Mouse (Mus musculus) intestine, embryonic 15.5 days (tissue): ENCODE measurements around the gene Mvb12a. TPM values are rescaled to one million over a fixed set of nuclear protein-coding genes. Genes with fewer than 3 reads are reported as not detected.

Source experiments
- ATAC-seq: fragments of 200-750 bp; cut with Nextera tagmentation; 2 replicates; pipeline ENCODE4 v1.8.0; 2017; ENCODE audit warnings: moderate TSS enrichment, moderate library complexity
- H3K27ac ChIP-seq: fragments of 300-500 bp; sonication (generic); 2 replicates; pipeline ENCODE4 v1.5.1; 2015; ENCODE audit warnings: mild to moderate bottlenecking, inconsistent platforms
- H3K27me3 ChIP-seq: fragments of 300-500 bp; sonication (generic); replicated peaks from 2 replicates; pipeline ENCODE4 v1.6.1; 2015; ENCODE audit warnings: inconsistent platforms
- H3K36me3 ChIP-seq: fragments of 300-500 bp; sonication (generic); 2 replicates; pipeline ENCODE4 v1.6.1; 2015; ENCODE audit warnings: inconsistent platforms
- H3K4me1 ChIP-seq: fragments of 300-500 bp; sonication (generic); replicated peaks from 2 replicates; pipeline ENCODE4 v1.6.1; 2015; ENCODE audit warnings: inconsistent platforms
- H3K4me2 ChIP-seq: fragments of 300-500 bp; sonication (generic); replicated peaks from 2 replicates; pipeline ENCODE4 v1.6.1; 2015; ENCODE audit warnings: mild to moderate bottlenecking, inconsistent platforms
- H3K4me3 ChIP-seq: fragments of 300-500 bp; sonication (generic); replicated peaks from 2 replicates; pipeline ENCODE4 v1.5.1; 2015; ENCODE audit warnings: inconsistent platforms
- H3K9ac ChIP-seq: fragments of 300-500 bp; sonication (generic); 2 replicates; pipeline ENCODE4 v1.6.1; 2015; ENCODE audit warnings: inconsistent platforms
- H3K9me3 ChIP-seq: fragments of 300-500 bp; sonication (generic); 2 replicates; pipeline ENCODE4 v1.6.1; 2016; ENCODE audit warnings: inconsistent platforms
- WGBS: fragments of 180-500 bp; shearing (Covaris S2); methylation state at CpG from one replicate; pipeline ENCODE4 v1.1.7; 2015; 5-methylcytosine and 5-hydroxymethylcytosine counted together
- polyA plus RNA-seq: library from polyadenylated mRNA; unstranded; fragments of >200 nt; fragmentation: Nextera tagmentation; extraction: Ambion mirVana; gene quantifications from 2 replicates; pipeline ENCODE4 v1.2.1, GENCODE M21; 2015

Gene Mvb12a
- polyA plus RNA-seq, 1 experiment from 2014 or later, result 103 TPM

- no peaks in the 10 kb centered on the region for H3K36me3 ChIP-seq
- peak overlapping the region; percentile 66 for H3K4me3 ChIP-seq
- H3K4me1 ChIP-seq, result peaks cover 18% of the 10 kb centered on the region
- no peaks in the 10 kb centered on the region for H3K9me3 ChIP-seq
- peak overlapping the region; percentile 84 for H3K4me2 ChIP-seq
- H3K9ac ChIP-seq, result peak overlapping the region; percentile 54; the same call in 1 of the 2 replicates
- no peaks in the 10 kb centered on the region; the same call in 1 of the 2 replicates for H3K27me3 ChIP-seq
- peak overlapping the region; percentile 81; the same call in 1 of the 2 replicates for H3K27ac ChIP-seq
- ATAC-seq, result no peak
- 23% methylated on average over 6 of the region's 6 CpGs for WGBS
These were observed 26.2 kb downstream of the Mvb12a start for GRCm38 (mm10) chr8:71568941-71569340.

- peak overlapping the region; percentile 54 for H3K9ac ChIP-seq
- H3K9me3 ChIP-seq, result no peaks in the 10 kb centered on the region
- 1% methylated on average over 51 of the region's 51 CpGs for WGBS
- peaks cover 18% of the 10 kb centered on the region for H3K4me1 ChIP-seq
- H3K4me3 ChIP-seq, result peak overlapping the region; percentile 66
- H3K4me2 ChIP-seq, result peak overlapping the region; percentile 84
- H3K36me3 ChIP-seq, result no peaks in the 10 kb centered on the region
- ATAC-seq, result peak; percentile 88
- H3K27ac ChIP-seq, result peak overlapping the region; percentile 81
- no peaks in the 10 kb centered on the region; the same call in 1 of the 2 replicates for H3K27me3 ChIP-seq
These were observed 26.9 kb downstream of the Mvb12a start for GRCm38 (mm10) chr8:71569366-71570290.

GRCm38 (mm10) chr8:71570291-71570954 is 27.7 kb downstream of the Mvb12a start:
- Histone ChIP-seq H3K4me1 (peaks cover 18% of the 10 kb centered on the region), H3K9ac (peak overlapping the region; percentile 54), H3K27me3 (no peaks in the 10 kb centered on the region; the same call in 1 of the 2 replicates), H3K36me3 (no peaks in the 10 kb centered on the region), H3K4me3 (peak overlapping the region; percentile 66), H3K27ac (peak overlapping the region; percentile 81), H3K9me3 (no peaks in the 10 kb centered on the region), H3K4me2 (peak overlapping the region; percentile 84)
- ATAC-seq, result peak; percentile 90
- WGBS, result under 1% methylated on average over 41 of the region's 41 CpGs

- peaks cover 18% of the 10 kb centered on the region for H3K4me1 ChIP-seq
- no peaks in the 10 kb centered on the region for H3K9me3 ChIP-seq
- H3K36me3 ChIP-seq, result no peaks in the 10 kb centered on the region
- H3K4me2 ChIP-seq, result no peak overlapping the region
- 96% methylated on average over 2 of the region's 2 CpGs for WGBS
- H3K27ac ChIP-seq, result no peak overlapping the region
- ATAC-seq, result no peak
- H3K27me3 ChIP-seq, result no peaks in the 10 kb centered on the region
- no peak overlapping the region for H3K9ac ChIP-seq
- H3K4me3 ChIP-seq, result no peak overlapping the region
These were observed 29.4 kb downstream of the Mvb12a start for GRCm38 (mm10) chr8:71572077-71572476.

GRCm38 (mm10) chr8:71572847-71573633 is 30.3 kb downstream of the Mvb12a start:
- ATAC-seq, result no peak
- Histone ChIP-seq H3K27me3 (no peaks in the 10 kb centered on the region), H3K27ac (peak overlapping the region; percentile 13; the same call in 1 of the 2 replicates), H3K36me3 (no peaks in the 10 kb centered on the region), H3K4me1 (peaks cover 18% of the 10 kb centered on the region), H3K9me3 (no peaks in the 10 kb centered on the region), H3K9ac (0 out of 2 replicates have a peak overlapping the region, but pooled peaks have one; percentile 13), H3K4me2 (no peak overlapping the region), H3K4me3 (no peak overlapping the region)
- 78% methylated on average over 9 of the region's 9 CpGs for WGBS

- H3K9ac ChIP-seq, result no peak overlapping the region
- H3K4me3 ChIP-seq, result no peak overlapping the region
- H3K4me1 ChIP-seq, result peaks cover 7% of the 10 kb centered on the region
- no peak for ATAC-seq
- no peaks in the 10 kb centered on the region for H3K36me3 ChIP-seq
- H3K9me3 ChIP-seq, result no peaks in the 10 kb centered on the region
- WGBS, result 75% methylated on average over 7 of the region's 7 CpGs
- no peak overlapping the region for H3K27ac ChIP-seq
- H3K27me3 ChIP-seq, result no peaks in the 10 kb centered on the region
- H3K4me2 ChIP-seq, result no peak overlapping the region
These were observed 31.7 kb downstream of the Mvb12a start for GRCm38 (mm10) chr8:71574426-71574825.

- Histone ChIP-seq H3K27ac (no peak overlapping the region), H3K4me2 (no peak overlapping the region), H3K36me3 (no peaks in the 10 kb centered on the region), H3K27me3 (no peaks in the 10 kb centered on the region), H3K9me3 (no peaks in the 10 kb centered on the region), H3K4me3 (no peak overlapping the region), H3K4me1 (peaks cover 7% of the 10 kb centered on the region; the same call in 1 of the 2 replicates), H3K9ac (no peak overlapping the region)
- WGBS, result 68% methylated on average over 1 of the region's 1 CpGs
- no peak for ATAC-seq
These were observed 32.3 kb downstream of the Mvb12a start for GRCm38 (mm10) chr8:71575020-71575419.

- ATAC-seq, result no peak
- no peak overlapping the region for H3K4me2 ChIP-seq
- 71% methylated on average over 4 of the region's 4 CpGs for WGBS
- no peak overlapping the region for H3K27ac ChIP-seq
- H3K36me3 ChIP-seq, result no peaks in the 10 kb centered on the region
- H3K27me3 ChIP-seq, result no peaks in the 10 kb centered on the region
- H3K9me3 ChIP-seq, result no peaks in the 10 kb centered on the region
- no peak overlapping the region for H3K4me3 ChIP-seq
- H3K4me1 ChIP-seq, result peaks cover 3% of the 10 kb centered on the region; the same call in 1 of the 2 replicates
- no peak overlapping the region for H3K9ac ChIP-seq
These were observed 35.2 kb downstream of the Mvb12a start for GRCm38 (mm10) chr8:71577856-71578387.

- Histone ChIP-seq H3K4me2 (no peak overlapping the region), H3K27me3 (no peaks in the 10 kb centered on the region), H3K9me3 (no peaks in the 10 kb centered on the region), H3K4me1 (peaks cover 3% of the 10 kb centered on the region; the same call in 1 of the 2 replicates), H3K27ac (no peak overlapping the region), H3K36me3 (no peaks in the 10 kb centered on the region; the same call in 1 of the 2 replicates), H3K4me3 (no peak overlapping the region), H3K9ac (no peak overlapping the region)
- 63% methylated on average over 1 of the region's 1 CpGs for WGBS
- ATAC-seq, result no peak
These were observed 36.3 kb downstream of the Mvb12a start for GRCm38 (mm10) chr8:71579009-71579408.

- Histone ChIP-seq H3K36me3 (no peaks in the 10 kb centered on the region; the same call in 1 of the 2 replicates), H3K4me2 (no peak overlapping the region), H3K9me3 (no peaks in the 10 kb centered on the region), H3K9ac (no peak overlapping the region), H3K4me3 (no peak overlapping the region), H3K27me3 (no peaks in the 10 kb centered on the region), H3K27ac (no peak overlapping the region), H3K4me1 (peaks cover 3% of the 10 kb centered on the region; the same call in 1 of the 2 replicates)
- ATAC-seq, result no peak
- WGBS, result 87% methylated on average over 14 of the region's 14 CpGs
These were observed 36.8 kb downstream of the Mvb12a start for GRCm38 (mm10) chr8:71579476-71579875.

GRCm38 (mm10) chr8:71580201-71580600 is 37.5 kb downstream of the Mvb12a start:
- WGBS, result 67% methylated on average over 9 of the region's 9 CpGs
- Histone ChIP-seq H3K4me1 (peaks cover 3% of the 10 kb centered on the region; the same call in 1 of the 2 replicates), H3K9me3 (no peaks in the 10 kb centered on the region), H3K36me3 (no peaks in the 10 kb centered on the region; the same call in 1 of the 2 replicates), H3K4me2 (no peak overlapping the region), H3K9ac (no peak overlapping the region), H3K4me3 (no peak overlapping the region), H3K27me3 (no peaks in the 10 kb centered on the region), H3K27ac (no peak overlapping the region)
- no peak for ATAC-seq
